Mouse (Mus musculus): ENCODE results near the gene Ube3b. TPM values are rescaled to one million over a fixed set of nuclear protein-coding genes. Genes with fewer than 3 reads are reported as not detected.

The Ube3b gene
- total and polyA plus RNA-seq, 2 experiments: 15.8 to 52.3 TPM

DNA sequence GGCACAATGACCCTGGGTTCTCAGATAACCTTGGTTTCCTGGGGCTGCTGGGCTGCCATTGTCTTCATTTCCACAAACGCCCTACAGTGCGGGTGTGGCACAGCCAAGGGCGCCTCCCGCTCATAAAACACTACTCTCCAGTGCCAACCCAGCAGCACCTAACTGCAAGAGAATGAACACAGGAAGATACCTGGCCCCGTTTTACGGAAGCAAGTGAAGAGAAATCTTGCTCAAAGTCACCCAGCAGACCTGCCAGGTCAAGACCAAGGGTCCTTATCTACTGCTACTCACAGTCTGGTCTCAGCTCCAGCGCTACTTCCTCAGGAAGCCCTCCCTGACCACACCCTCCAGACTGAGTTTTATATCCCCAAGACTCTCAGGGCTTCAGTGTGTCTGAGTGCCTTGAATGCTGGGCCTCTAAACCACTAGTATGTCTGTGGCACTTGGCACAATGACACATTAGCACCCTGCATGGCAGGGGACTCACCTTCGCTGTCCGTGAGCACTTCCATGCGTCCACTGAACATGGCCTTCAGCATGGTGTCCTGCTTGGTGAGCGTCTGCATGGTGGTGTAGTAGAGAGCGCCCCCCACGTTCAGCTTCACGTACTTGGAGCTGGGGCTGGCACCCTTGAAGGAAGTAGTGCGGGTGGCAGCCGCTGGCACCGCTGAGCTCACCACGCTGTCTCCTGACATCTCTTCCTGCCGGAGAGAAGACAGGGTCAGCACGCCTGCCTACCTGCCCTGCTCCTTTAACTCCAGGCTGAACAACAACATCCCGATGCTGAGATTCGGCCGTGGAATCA lies 5.8 kb upstream of the Ube3b start:
- H3K36me3 ChIP-seq (ENCODE audit: control insufficient read depth, insufficient read depth, low read length): no peaks in the 10 kb centered on the region
- WGBS: 83% methylated on average over 23 of the region's 23 CpGs
- TF ChIP-seq CTCF (IDR thresholded peaks at IDR 0.05; ENCODE audit: low read depth, low read length): no peak
- TF ChIP-seq POLR2A (IDR thresholded peaks at IDR 0.05; ENCODE audit: extremely low read depth, insufficient read depth, low read length): no peak
- H3K4me1 ChIP-seq (ENCODE audit: control insufficient read depth, insufficient read depth, low read length): peaks cover 7% of the 10 kb centered on the region; the same call in 1 of the 2 replicates
- no peaks in the 10 kb centered on the region for H3K27me3 ChIP-seq (ENCODE audit: control insufficient read depth, insufficient read depth, low read length)
- peaks cover 31% of the 10 kb centered on the region; the same call in 1 of the 2 replicates for H3K79me2 ChIP-seq (ENCODE audit: control insufficient read depth, insufficient read depth, low read length)
- no peak for DNase-seq (ENCODE audit: extremely low read depth, low read depth, low spot score)
- H3K9ac ChIP-seq (ENCODE audit: low read depth, low read length): no peak overlapping the region
- H3K4me3 ChIP-seq (ENCODE audit: insufficient read depth, low read depth, low read length): no peak overlapping the region; the same call in 1 of the 2 replicates
- no peak overlapping the region for H3K27ac ChIP-seq (replicated peaks; ENCODE audit: insufficient read depth, low read depth, low read length)

DNA sequence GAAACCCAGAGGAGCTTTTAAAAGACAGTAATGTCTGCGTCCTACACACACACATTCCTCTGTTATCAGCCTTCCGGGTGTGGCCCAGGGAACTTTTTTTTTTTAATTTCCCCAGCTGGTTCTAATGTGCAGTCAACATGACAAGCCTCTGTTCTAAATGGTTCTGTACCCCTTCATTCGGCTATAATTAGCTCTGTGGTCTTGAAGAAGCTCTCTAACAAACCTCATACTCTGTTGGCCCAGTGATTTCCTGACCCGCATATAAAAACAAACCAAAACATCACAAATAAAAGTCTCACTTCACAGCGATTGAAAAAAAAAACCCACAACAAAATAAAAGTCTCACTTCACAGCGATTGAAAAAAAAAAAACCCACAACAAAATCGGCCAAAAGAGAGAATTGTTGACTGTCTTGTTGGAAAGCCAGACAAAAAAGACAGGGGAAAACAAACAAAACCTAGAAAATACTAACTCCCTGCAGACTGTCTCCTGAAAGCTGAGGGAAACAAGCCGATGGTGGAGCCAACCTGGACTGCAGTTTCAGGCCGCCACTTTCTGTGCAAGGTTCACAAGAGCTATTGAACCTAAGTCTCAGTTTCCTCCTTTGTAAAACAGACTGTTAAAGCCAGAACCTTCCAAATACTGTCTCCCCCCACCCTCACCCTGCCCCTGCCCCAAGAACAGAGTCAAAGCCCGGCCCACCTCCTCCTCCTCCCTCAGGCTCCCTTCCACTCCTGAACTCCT lies 2.1 kb upstream of the Ube3b start:
- no peaks in the 10 kb centered on the region for H3K36me3 ChIP-seq (ENCODE audit: control insufficient read depth, insufficient read depth, low read length)
- TF ChIP-seq CTCF (IDR thresholded peaks at IDR 0.05; ENCODE audit: low read depth, low read length) (no peak), POLR2A (IDR thresholded peaks at IDR 0.05; ENCODE audit: extremely low read depth, insufficient read depth, low read length) (no peak)
- peaks cover 7% of the 10 kb centered on the region; the same call in 1 of the 2 replicates for H3K4me1 ChIP-seq (ENCODE audit: control insufficient read depth, insufficient read depth, low read length)
- H3K79me2 ChIP-seq (ENCODE audit: control insufficient read depth, insufficient read depth, low read length): peaks cover 59% of the 10 kb centered on the region
- 59% methylated on average over 10 of the region's 10 CpGs for WGBS
- H3K9ac ChIP-seq (ENCODE audit: low read depth, low read length): peak overlapping the region; percentile 60
- peak; percentile 25 for DNase-seq (ENCODE audit: extremely low read depth, low read depth, low spot score)
- H3K27me3 ChIP-seq (ENCODE audit: control insufficient read depth, insufficient read depth, low read length): no peaks in the 10 kb centered on the region
- no peak overlapping the region for H3K27ac ChIP-seq (replicated peaks; ENCODE audit: insufficient read depth, low read depth, low read length)
- no peak overlapping the region for H3K4me3 ChIP-seq (ENCODE audit: insufficient read depth, low read depth, low read length)

DNA sequence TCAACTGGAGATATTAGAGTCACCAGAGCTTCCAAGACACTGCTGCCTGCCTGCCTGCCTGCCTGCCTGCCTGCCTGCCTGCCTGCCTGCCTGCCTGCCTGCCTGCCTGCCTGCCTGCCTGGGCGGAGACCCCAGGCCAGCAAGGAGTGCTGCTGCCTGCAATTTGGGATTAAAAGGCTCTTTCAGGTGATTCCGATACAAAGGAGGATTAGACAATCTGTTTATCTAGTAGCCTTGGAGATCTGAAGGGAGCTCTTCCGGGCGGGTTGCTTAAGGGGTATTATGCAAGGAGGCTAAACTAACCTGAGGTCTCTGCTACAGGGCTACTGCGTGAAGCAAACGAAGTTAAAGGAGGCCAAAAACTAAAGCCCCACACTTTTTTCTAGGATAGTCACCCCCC lies 1.5 kb upstream of the Ube3b start:
- Histone ChIP-seq H3K9ac (ENCODE audit: low read depth, low read length) (peak overlapping the region; percentile 60), H3K4me1 (ENCODE audit: control insufficient read depth, insufficient read depth, low read length) (peaks cover 7% of the 10 kb centered on the region; the same call in 1 of the 2 replicates), H3K79me2 (ENCODE audit: control insufficient read depth, insufficient read depth, low read length) (peaks cover 58% of the 10 kb centered on the region), H3K27me3 (ENCODE audit: control insufficient read depth, insufficient read depth, low read length) (no peaks in the 10 kb centered on the region), H3K4me3 (ENCODE audit: insufficient read depth, low read depth, low read length) (no peak overlapping the region), H3K36me3 (ENCODE audit: control insufficient read depth, insufficient read depth, low read length) (no peaks in the 10 kb centered on the region), H3K27ac (replicated peaks; ENCODE audit: insufficient read depth, low read depth, low read length) (no peak overlapping the region)
- no peak for TF ChIP-seq POLR2A (IDR thresholded peaks at IDR 0.05; ENCODE audit: extremely low read depth, insufficient read depth, low read length)
- no peak for TF ChIP-seq CTCF (IDR thresholded peaks at IDR 0.05; ENCODE audit: low read depth, low read length)
- WGBS: 21% methylated on average over 6 of the region's 6 CpGs
- DNase-seq (ENCODE audit: extremely low read depth, low read depth, low spot score): peak; percentile 17

DNA sequence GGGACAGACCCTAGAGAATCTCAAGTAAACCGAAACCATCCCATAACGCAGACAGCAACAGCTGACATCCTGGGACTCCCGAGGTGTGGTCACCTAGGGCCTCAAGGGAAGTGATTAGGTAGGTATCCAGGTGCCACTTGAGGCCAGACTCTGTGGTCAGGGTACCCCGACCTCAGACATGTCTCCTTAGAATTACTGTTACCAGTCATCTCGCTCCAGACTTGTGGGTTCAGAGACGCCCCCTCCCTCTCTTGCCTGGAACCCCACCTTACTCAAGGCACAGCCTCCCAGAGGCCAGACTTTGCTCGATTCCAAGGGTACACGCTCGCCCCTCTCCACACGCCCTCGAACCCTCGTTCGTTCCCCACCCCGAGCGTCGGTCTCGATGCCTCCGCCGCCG lies 644 bp upstream of the Ube3b start:
- peaks cover 7% of the 10 kb centered on the region; the same call in 1 of the 2 replicates for H3K4me1 ChIP-seq (ENCODE audit: control insufficient read depth, insufficient read depth, low read length)
- peaks cover 2% of the 10 kb centered on the region for H3K36me3 ChIP-seq (ENCODE audit: control insufficient read depth, insufficient read depth, low read length)
- WGBS: 4% methylated on average over 20 of the region's 20 CpGs
- H3K79me2 ChIP-seq (ENCODE audit: control insufficient read depth, insufficient read depth, low read length): peaks cover 56% of the 10 kb centered on the region
- peak overlapping the region; percentile 54 for H3K27ac ChIP-seq (replicated peaks; ENCODE audit: insufficient read depth, low read depth, low read length)
- H3K9ac ChIP-seq (ENCODE audit: low read depth, low read length): peak overlapping the region; percentile 92
- no peak for DNase-seq (ENCODE audit: extremely low read depth, low read depth, low spot score)
- no peaks in the 10 kb centered on the region for H3K27me3 ChIP-seq (ENCODE audit: control insufficient read depth, insufficient read depth, low read length)
- peak overlapping the region; percentile 98 for H3K4me3 ChIP-seq (ENCODE audit: insufficient read depth, low read depth, low read length)
- TF ChIP-seq CTCF (IDR thresholded peaks at IDR 0.05; ENCODE audit: low read depth, low read length) (no peak), POLR2A (IDR thresholded peaks at IDR 0.05; ENCODE audit: extremely low read depth, insufficient read depth, low read length) (no peak)

DNA sequence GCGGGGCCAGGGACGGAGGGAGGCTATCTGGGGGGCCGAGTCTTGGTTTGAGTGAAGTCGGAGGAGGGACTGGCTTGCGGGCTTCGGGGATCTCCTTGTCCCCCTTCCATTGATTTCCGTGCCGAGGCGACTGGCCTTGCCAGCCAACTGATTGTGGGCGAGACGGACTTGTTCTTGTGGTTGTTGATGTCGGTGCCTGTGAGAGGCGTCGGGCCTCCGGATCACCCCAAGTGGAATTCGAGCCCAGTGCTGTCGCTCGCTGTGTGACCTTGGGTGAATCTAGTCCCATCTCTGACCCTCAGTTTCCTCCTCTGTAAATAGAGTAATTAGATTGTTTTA lies 575 bp downstream of the Ube3b start:
- Histone ChIP-seq H3K27ac (replicated peaks; ENCODE audit: insufficient read depth, low read depth, low read length) (peak overlapping the region; percentile 98), H3K4me3 (ENCODE audit: insufficient read depth, low read depth, low read length) (peak overlapping the region; percentile 98), H3K36me3 (ENCODE audit: control insufficient read depth, insufficient read depth, low read length) (peaks cover 7% of the 10 kb centered on the region), H3K4me1 (ENCODE audit: control insufficient read depth, insufficient read depth, low read length) (peaks cover 5% of the 10 kb centered on the region; the same call in 1 of the 2 replicates), H3K79me2 (ENCODE audit: control insufficient read depth, insufficient read depth, low read length) (peaks cover 46% of the 10 kb centered on the region), H3K27me3 (ENCODE audit: control insufficient read depth, insufficient read depth, low read length) (no peaks in the 10 kb centered on the region), H3K9ac (ENCODE audit: low read depth, low read length) (peak overlapping the region; percentile 98)
- TF ChIP-seq POLR2A (IDR thresholded peaks at IDR 0.05; ENCODE audit: extremely low read depth, insufficient read depth, low read length): no peak
- TF ChIP-seq CTCF (IDR thresholded peaks at IDR 0.05; ENCODE audit: low read depth, low read length): no peak
- DNase-seq (ENCODE audit: extremely low read depth, low read depth, low spot score): peak; percentile 45
- WGBS: under 1% methylated on average over 18 of the region's 18 CpGs
